Mouse (Mus musculus) spleen, postnatal 10 days (tissue): Measurements from ENCODE around the gene Rin2.

Experiments
- DNase-seq, 2 experiments: peaks; one replicate each; pipeline ENCODE4 v3.0.0; 2021 to 2022; ENCODE audit warnings: low spot score in 2 of 2

Gene Rin2

GRCm38 (mm10) chr2:145828603-145829002, 153.6 kb downstream of the Rin2 start:
- no peak for DNase-seq

GRCm38 (mm10) chr2:145829231-145829630, 154.2 kb downstream of the Rin2 start:
- DNase-seq: no peak

GRCm38 (mm10) chr2:145830417-145830816, 155.4 kb downstream of the Rin2 start:
- DNase-seq: no peak

GRCm38 (mm10) chr2:145831949-145832835, 157.2 kb downstream of the Rin2 start:
- peak in 1 of 2 experiments; percentile 13 for DNase-seq

- DNase-seq: no peak
These were observed 157.8 kb downstream of the Rin2 start for GRCm38 (mm10) chr2:145832836-145833221.

GRCm38 (mm10) chr2:145833341-145833740, 158.3 kb downstream of the Rin2 start:
- no peak for DNase-seq

- DNase-seq: no peak
These were observed 160.9 kb downstream of the Rin2 start for GRCm38 (mm10) chr2:145835920-145836319.

GRCm38 (mm10) chr2:145838675-145839074, 163.7 kb downstream of the Rin2 start:
- no peak for DNase-seq

- no peak for DNase-seq
These were observed 164.7 kb downstream of the Rin2 start for GRCm38 (mm10) chr2:145839565-145840315.

GRCm38 (mm10) chr2:145840320-145840719, 165.3 kb downstream of the Rin2 start:
- no peak for DNase-seq

GRCm38 (mm10) chr2:145840910-145841870, 166.2 kb downstream of the Rin2 start:
- no peak for DNase-seq

GRCm38 (mm10) chr2:145843322-145843721, 168.3 kb downstream of the Rin2 start:
- DNase-seq: no peak

GRCm38 (mm10) chr2:145846595-145846994, 171.6 kb downstream of the Rin2 start:
- DNase-seq: no peak

GRCm38 (mm10) chr2:145849170-145849905, 174.3 kb downstream of the Rin2 start:
- no peak for DNase-seq

- DNase-seq: no peak
These were observed 175.8 kb downstream of the Rin2 start for GRCm38 (mm10) chr2:145850779-145851178.

- no peak for DNase-seq
These were observed 180.8 kb downstream of the Rin2 start for GRCm38 (mm10) chr2:145855831-145856230.

- DNase-seq: no peak
These were observed 182.8 kb downstream of the Rin2 start for GRCm38 (mm10) chr2:145857864-145858263.

- DNase-seq: no peak
These were observed 184.5 kb downstream of the Rin2 start for GRCm38 (mm10) chr2:145859442-145859931.

GRCm38 (mm10) chr2:145859932-145860801, 185.2 kb downstream of the Rin2 start:
- peak; percentile 7 to 46 for DNase-seq
